Mouse (Mus musculus) adrenal gland, adult 10 weeks (tissue): Measurements from ENCODE around the gene Wnt2b. TPM values are rescaled to one million over a fixed set of nuclear protein-coding genes. Genes with fewer than 3 reads are reported as not detected.

Experiments used
- polyA plus RNA-seq: library from polyadenylated mRNA; stranded (reverse); fragments of 350-450 nt; fragmentation: Illumina TruSeq; extraction: RNeasy Lipid Tissue Mini Kit (QIAGEN cat#74804); gene quantifications from one replicate; pipeline ENCODE4 v1.2.3, GENCODE M21; 2014; ENCODE audit warnings: low read depth, low replicate concordance

Gene Wnt2b
- 15.4 TPM for polyA plus RNA-seq

DNA sequence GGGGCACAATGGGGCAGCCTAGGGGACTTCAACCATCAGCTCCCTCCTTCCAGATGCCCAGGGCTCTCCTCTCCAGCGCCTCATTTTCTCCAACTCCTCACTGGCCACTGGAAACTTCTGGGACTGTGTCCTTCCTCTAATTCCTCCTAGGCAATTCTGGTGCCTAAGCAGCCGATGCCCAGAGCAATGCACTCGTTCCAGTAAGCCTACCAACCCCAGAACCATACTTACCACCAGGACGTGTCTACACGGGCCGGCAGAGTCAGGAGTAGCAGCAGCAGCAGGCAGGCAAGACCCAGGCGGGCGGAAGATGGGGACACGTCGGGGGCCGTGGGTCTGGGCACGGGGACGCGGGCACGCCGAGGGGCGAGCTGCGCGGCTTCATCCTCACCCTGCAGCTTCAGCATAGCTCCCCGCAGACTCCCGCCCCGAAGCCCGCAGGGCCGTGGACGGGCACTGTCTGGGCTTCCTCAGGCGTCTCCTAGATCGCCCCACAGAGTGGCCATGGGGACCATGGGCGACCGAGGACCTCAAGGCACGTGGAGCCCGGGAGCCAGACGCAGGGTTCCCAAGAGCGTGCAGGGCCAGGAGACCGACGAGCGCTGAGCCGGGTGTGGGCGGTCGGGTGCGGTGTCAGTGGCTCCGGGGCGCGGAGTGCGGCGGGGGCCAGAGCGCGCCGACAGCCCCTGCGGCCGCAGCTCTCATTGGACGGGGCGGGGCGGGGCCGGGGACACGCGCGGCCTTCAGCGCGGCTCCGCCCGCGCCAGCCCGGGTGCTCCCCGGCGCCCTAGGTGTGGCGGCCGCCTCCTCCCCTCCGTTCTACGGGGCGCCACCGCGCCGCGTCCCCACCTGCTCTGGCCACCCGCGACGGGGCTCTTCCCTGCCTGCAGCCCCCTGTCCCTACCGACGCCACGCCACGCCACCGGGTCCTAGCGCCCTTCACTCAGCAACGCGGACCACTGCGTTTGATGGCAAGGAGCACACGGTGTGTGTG is at the start of gene Wnt2b:
Gene Wnt2b (minus strand): TSS at position 856 of the 994 bp plus-strand sequence.

Other genes starting within 250 kb of the Wnt2b start
- gene Ppm1j, start 180.9 kb downstream of the Wnt2b start, polyA plus RNA-seq, result not detected
- 0.41 TPM for gene Fam19a3, start 180.1 kb downstream of the Wnt2b start, polyA plus RNA-seq
- gene Rhoc, start 173.5 kb downstream of the Wnt2b start, polyA plus RNA-seq, result 11.2 TPM
- 1.2 TPM for gene Mov10, start 143.4 kb downstream of the Wnt2b start, polyA plus RNA-seq
- 174 TPM for gene St7l, start 97.9 kb downstream of the Wnt2b start, polyA plus RNA-seq
- gene Capza1, start 97.4 kb downstream of the Wnt2b start, polyA plus RNA-seq, result 264 TPM
- 28.3 TPM for gene Cttnbp2nl, start 91.2 kb upstream of the Wnt2b start, polyA plus RNA-seq
- gene 4930564D02Rik, start 104.9 kb upstream of the Wnt2b start, polyA plus RNA-seq, result not detected